Mouse (Mus musculus) embryonic facial prominence, embryonic 15.5 days (tissue): ENCODE results near the gene Klhl3. TPM values are rescaled to one million over a fixed set of nuclear protein-coding genes. Genes with fewer than 3 reads are reported as not detected.

Source experiments
- ATAC-seq: fragments of 200-750 bp; cut with Nextera tagmentation; 2 replicates; pipeline ENCODE4 v1.8.0; 2017; ENCODE audit warnings: low read depth, moderate TSS enrichment; ENCODE audit not compliant: insufficient number of reproducible peaks, low FRiP score, low TSS enrichment
- H3K27ac ChIP-seq: fragments of 300-500 bp; sonication (generic); replicated peaks from 2 replicates; pipeline ENCODE4 v1.5.1; 2015; ENCODE audit warnings: mild to moderate bottlenecking, inconsistent platforms
- H3K27me3 ChIP-seq: fragments of 300-500 bp; sonication (generic); 2 replicates; pipeline ENCODE4 v1.6.1; 2015; ENCODE audit warnings: inconsistent platforms
- H3K36me3 ChIP-seq: fragments of 300-500 bp; sonication (generic); 2 replicates; pipeline ENCODE4 v1.6.1; 2015; ENCODE audit warnings: mild to moderate bottlenecking, inconsistent platforms
- H3K4me1 ChIP-seq: fragments of 300-500 bp; sonication (generic); 2 replicates; pipeline ENCODE4 v1.6.1; 2015; ENCODE audit warnings: inconsistent platforms
- H3K4me2 ChIP-seq: fragments of 300-500 bp; sonication (generic); replicated peaks from 2 replicates; pipeline ENCODE4 v1.6.1; 2015; ENCODE audit warnings: mild to moderate bottlenecking, inconsistent platforms
- H3K4me3 ChIP-seq: fragments of 300-500 bp; sonication (generic); replicated peaks from 2 replicates; pipeline ENCODE4 v1.5.1; 2015; ENCODE audit warnings: mild to moderate bottlenecking, inconsistent platforms
- H3K9ac ChIP-seq: fragments of 300-500 bp; sonication (generic); 2 replicates; pipeline ENCODE4 v1.6.1; 2015; ENCODE audit warnings: inconsistent platforms
- H3K9me3 ChIP-seq: fragments of 300-500 bp; sonication (generic); replicated peaks from 2 replicates; pipeline ENCODE4 v1.6.1; 2016; ENCODE audit warnings: inconsistent platforms
- WGBS: fragments of 180-500 bp; shearing (Covaris S2); methylation state at CpG from one replicate; pipeline ENCODE4 v1.1.7; 2015; 5-methylcytosine and 5-hydroxymethylcytosine counted together
- microRNA counts: library from miRNA; unstranded; fragments of <30 nt; microRNA quantifications from one replicate; lab custom pipeline; 2016
- microRNA-seq: library from miRNA; unstranded; fragments of <30 nt; microRNA quantifications from one replicate; pipeline ENCODE4, GENCODE M21; 2016; ENCODE audit warnings: borderline number of aligned reads
- polyA plus RNA-seq: library from polyadenylated mRNA; unstranded; fragments of >200 nt; fragmentation: Nextera tagmentation; extraction: Ambion mirVana; gene quantifications from 2 replicates; pipeline ENCODE4 v1.2.1, GENCODE M21; 2015

The Klhl3 gene
- polyA plus RNA-seq, 1 experiment from 2014 or later, result 3.6 TPM

GRCm38 (mm10) chr13:57983330-57983729 lies 130.1 kb downstream of the Klhl3 start:
- H3K4me1 ChIP-seq, result peaks cover 19% of the 10 kb centered on the region
- no peaks in the 10 kb centered on the region for H3K36me3 ChIP-seq
- no peak overlapping the region for H3K9ac ChIP-seq
- no peak overlapping the region for H3K4me2 ChIP-seq
- WGBS, result 27% methylated on average over 12 of the region's 12 CpGs
- no peaks in the 10 kb centered on the region for H3K27me3 ChIP-seq
- H3K4me3 ChIP-seq, result no peak overlapping the region
- no peaks in the 10 kb centered on the region for H3K9me3 ChIP-seq
- H3K27ac ChIP-seq, result no peak overlapping the region
- ATAC-seq, result no peak

- Histone ChIP-seq H3K27me3 (no peaks in the 10 kb centered on the region), H3K4me1 (peaks cover 19% of the 10 kb centered on the region), H3K9ac (no peak overlapping the region), H3K4me3 (no peak overlapping the region), H3K9me3 (no peaks in the 10 kb centered on the region), H3K27ac (no peak overlapping the region), H3K36me3 (no peaks in the 10 kb centered on the region), H3K4me2 (no peak overlapping the region)
- 38% methylated on average over 11 of the region's 11 CpGs for WGBS
- no peak for ATAC-seq
Observed at GRCm38 (mm10) chr13:57982904-57983303, 130.5 kb downstream of the Klhl3 start.

- Histone ChIP-seq H3K9ac (no peak overlapping the region), H3K4me2 (no peak overlapping the region), H3K27ac (no peak overlapping the region), H3K27me3 (no peaks in the 10 kb centered on the region), H3K4me1 (peaks cover 19% of the 10 kb centered on the region), H3K9me3 (no peaks in the 10 kb centered on the region), H3K4me3 (no peak overlapping the region), H3K36me3 (no peaks in the 10 kb centered on the region)
- 22% methylated on average over 9 of the region's 9 CpGs for WGBS
- ATAC-seq, result 0 out of 2 replicates have a peak, but pooled peaks have one; percentile 54
Observed at GRCm38 (mm10) chr13:57980679-57981078, 132.7 kb downstream of the Klhl3 start.

DNA sequence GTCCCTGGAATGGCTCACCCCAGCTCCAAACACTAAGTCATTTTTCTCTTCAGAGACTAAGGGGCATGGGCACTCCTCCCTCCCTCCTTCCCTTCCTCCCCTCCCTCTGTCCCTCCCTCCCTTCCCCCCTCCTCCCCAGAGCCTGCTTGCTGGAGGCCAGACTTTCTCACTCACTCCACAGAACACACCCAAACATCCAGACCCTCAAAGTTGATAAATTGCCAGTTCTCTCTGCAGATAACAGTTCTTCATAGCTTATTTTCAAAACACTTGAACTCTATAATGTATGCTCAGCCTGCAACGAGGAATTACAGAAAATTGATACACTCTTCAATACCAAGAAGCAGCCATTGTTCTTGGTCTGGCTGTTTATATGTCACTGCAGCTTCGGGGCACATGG lies 133.3 kb downstream of the Klhl3 start:
- Histone ChIP-seq H3K27me3 (no peaks in the 10 kb centered on the region), H3K4me3 (no peak overlapping the region), H3K4me1 (peaks cover 19% of the 10 kb centered on the region), H3K9me3 (no peaks in the 10 kb centered on the region), H3K27ac (no peak overlapping the region), H3K9ac (no peak overlapping the region), H3K4me2 (no peak overlapping the region), H3K36me3 (no peaks in the 10 kb centered on the region)
- ATAC-seq, result no peak
- WGBS, result 21% methylated on average over 2 of the region's 2 CpGs

DNA sequence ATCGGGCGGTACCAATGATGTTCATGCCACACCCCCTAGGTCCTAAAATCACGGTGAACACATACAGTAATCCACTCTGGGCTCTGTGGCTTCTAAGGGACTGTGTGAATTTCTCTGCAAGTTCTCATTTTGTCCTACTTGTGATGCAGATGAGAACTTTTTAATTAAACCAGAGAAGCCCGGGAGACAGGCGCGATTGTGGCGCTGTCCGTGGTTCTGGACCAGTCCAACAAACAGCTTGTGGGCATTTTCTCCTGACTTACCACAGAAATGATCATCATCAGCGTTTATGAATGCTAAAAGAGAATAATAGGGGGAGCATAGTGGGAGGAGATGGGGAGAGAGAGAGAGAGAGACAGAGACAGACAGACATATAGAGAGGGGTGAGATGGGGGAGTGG lies 134.5 kb downstream of the Klhl3 start:
- H3K4me3 ChIP-seq, result no peak overlapping the region
- WGBS, result 17% methylated on average over 9 of the region's 9 CpGs
- ATAC-seq, result no peak
- no peak overlapping the region for H3K9ac ChIP-seq
- H3K27me3 ChIP-seq, result no peaks in the 10 kb centered on the region
- no peaks in the 10 kb centered on the region for H3K36me3 ChIP-seq
- H3K9me3 ChIP-seq, result no peaks in the 10 kb centered on the region
- H3K4me1 ChIP-seq, result peaks cover 19% of the 10 kb centered on the region
- no peak overlapping the region for H3K4me2 ChIP-seq
- no peak overlapping the region for H3K27ac ChIP-seq

DNA sequence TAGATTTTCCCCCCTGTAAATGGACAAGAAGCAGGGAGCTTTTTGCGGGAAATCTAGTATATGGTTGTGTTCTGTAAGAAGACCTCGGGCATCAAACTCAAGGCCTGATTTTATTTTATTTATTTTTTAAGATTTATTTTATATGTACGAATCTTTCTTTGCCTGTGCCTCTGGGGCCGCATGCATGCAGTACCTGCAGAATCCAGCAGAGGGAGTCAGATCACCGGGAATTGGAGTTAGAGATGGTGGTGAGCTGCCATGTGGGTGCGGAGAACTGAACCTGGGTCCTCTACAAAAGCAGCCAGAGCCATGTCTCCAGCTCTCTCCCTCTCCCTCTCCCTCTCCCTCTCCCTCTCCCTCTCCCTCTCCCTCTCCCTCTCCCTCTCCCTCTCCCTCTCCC lies 135.7 kb downstream of the Klhl3 start:
- WGBS, result 81% methylated on average over 6 of the region's 6 CpGs

GRCm38 (mm10) chr13:57965658-57966057 lies 147.7 kb downstream of the Klhl3 start:
- Histone ChIP-seq H3K4me3 (no peak overlapping the region), H3K36me3 (no peaks in the 10 kb centered on the region), H3K27ac (no peak overlapping the region), H3K27me3 (no peaks in the 10 kb centered on the region), H3K9me3 (no peaks in the 10 kb centered on the region), H3K4me1 (no peaks in the 10 kb centered on the region), H3K4me2 (no peak overlapping the region), H3K9ac (no peak overlapping the region)
- ATAC-seq, result no peak
- WGBS, result 68% methylated on average over 6 of the region's 6 CpGs

More for the DNA sequence above, 135.7 kb downstream of the Klhl3 start:
- H3K27ac ChIP-seq, result no peak overlapping the region
- H3K9ac ChIP-seq, result no peak overlapping the region
- peaks cover 13% of the 10 kb centered on the region for H3K4me1 ChIP-seq
- ATAC-seq, result no peak
- no peaks in the 10 kb centered on the region for H3K27me3 ChIP-seq
- H3K4me2 ChIP-seq, result no peak overlapping the region
- H3K36me3 ChIP-seq, result no peaks in the 10 kb centered on the region
- H3K4me3 ChIP-seq, result no peak overlapping the region
- H3K9me3 ChIP-seq, result no peaks in the 10 kb centered on the region

DNA sequence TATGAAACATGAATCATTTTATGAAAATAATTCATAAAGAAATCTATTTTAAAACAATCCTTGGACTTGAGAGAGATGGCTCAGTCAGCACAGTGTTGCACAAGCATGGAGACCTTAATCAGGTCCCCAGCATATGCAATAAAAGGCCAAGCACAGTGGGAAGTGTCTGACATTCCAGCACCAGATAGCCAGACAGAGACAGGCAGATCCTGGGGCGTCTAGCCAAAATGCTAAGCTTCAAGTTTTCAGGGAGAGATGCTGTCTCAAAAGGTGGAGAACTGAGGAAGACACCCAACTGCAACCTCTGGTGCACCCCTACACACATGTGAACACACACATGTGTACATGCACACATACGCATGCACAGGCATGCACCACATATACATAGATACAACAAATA lies 153.1 kb downstream of the Klhl3 start:
- Histone ChIP-seq H3K4me3 (no peak overlapping the region), H3K9ac (no peak overlapping the region)
- WGBS, result 65% methylated on average over 2 of the region's 2 CpGs

GRCm38 (mm10) chr13:57959806-57960205 lies 153.6 kb downstream of the Klhl3 start:
- H3K4me1 ChIP-seq, result no peaks in the 10 kb centered on the region
- no peak for ATAC-seq
- WGBS, result 87% methylated on average over 5 of the region's 5 CpGs
- no peak overlapping the region for H3K4me3 ChIP-seq
- H3K27ac ChIP-seq, result no peak overlapping the region
- H3K9me3 ChIP-seq, result no peaks in the 10 kb centered on the region
- no peaks in the 10 kb centered on the region for H3K27me3 ChIP-seq
- H3K36me3 ChIP-seq, result no peaks in the 10 kb centered on the region
- no peak overlapping the region for H3K4me2 ChIP-seq
- H3K9ac ChIP-seq, result no peak overlapping the region

More for the DNA sequence above, 153.1 kb downstream of the Klhl3 start:
- Histone ChIP-seq H3K9me3 (no peaks in the 10 kb centered on the region), H3K4me1 (no peaks in the 10 kb centered on the region), H3K27ac (no peak overlapping the region), H3K4me2 (no peak overlapping the region), H3K36me3 (no peaks in the 10 kb centered on the region), H3K27me3 (no peaks in the 10 kb centered on the region)
- ATAC-seq, result no peak

MicroRNA genes within 50 kb of the gene (microRNA counts, 519-probe panel; counts per million panel counts)
- not detected for microRNA mmu-miR-874 (lab: Ali Mortazavi, UCI)

Small RNAs within 50 kb of the gene (microRNA-seq; reads per million reads assigned to microRNA genes)
- gene Mir874, result 101 reads per million, percentile 55 among the genes with 10 or more reads in this experiment

Other genes with a start within 250 kb of the Klhl3 start
- 12.0 and 14.4 TPM in 2 replicates for gene Spock1, start 205.3 kb downstream of the Klhl3 start, polyA plus RNA-seq
- 32.8 and 33.5 TPM in 2 replicates for gene Hnrnpa0, start 15.0 kb upstream of the Klhl3 start, polyA plus RNA-seq
- 32.6 and 36.3 TPM in 2 replicates for gene Idnk, start 44.1 kb upstream of the Klhl3 start, polyA plus RNA-seq
- gene Ubqln1, start 102.1 kb upstream of the Klhl3 start, polyA plus RNA-seq, result 109 and 115 TPM in 2 replicates
- gene Gkap1, start 162.1 kb upstream of the Klhl3 start, polyA plus RNA-seq, result 23.1 and 26.8 TPM in 2 replicates
- gene Kif27, start 245.5 kb upstream of the Klhl3 start, polyA plus RNA-seq, result 1.4 and 2.2 TPM in 2 replicates